Mouse (Mus musculus) lung, embryonic 14.5 days (tissue): Measurements from ENCODE around the gene 1700029J07Rik. TPM values are rescaled to one million over a fixed set of nuclear protein-coding genes. Genes with fewer than 3 reads are reported as not detected.

Source experiments
- ATAC-seq: fragments of 200-750 bp; cut with Nextera tagmentation; 2 replicates; pipeline ENCODE4 v1.8.0; 2017; ENCODE audit warnings: mild to moderate bottlenecking, moderate TSS enrichment, moderate library complexity; ENCODE audit not compliant: insufficient read depth
- DNase-seq: peaks from one replicate; pipeline ENCODE4 v3.0.0-alpha.2; 2015
- H3K27ac ChIP-seq: fragments of 300-500 bp; sonication (generic); 2 replicates; pipeline ENCODE4 v1.5.1; 2014; ENCODE audit warnings: low read depth, mild to moderate bottlenecking, moderate library complexity
- H3K27me3 ChIP-seq: fragments of 300-500 bp; sonication (generic); 2 replicates; pipeline ENCODE4 v1.6.1; 2014; ENCODE audit warnings: low read length, control low read depth; ENCODE audit not compliant: insufficient read depth
- H3K36me3 ChIP-seq: fragments of 300-500 bp; sonication (generic); 2 replicates; pipeline ENCODE4 v1.6.1; 2014; ENCODE audit warnings: control low read depth; ENCODE audit not compliant: insufficient read depth
- H3K4me1 ChIP-seq: fragments of 300-500 bp; sonication (generic); 2 replicates; pipeline ENCODE4 v1.6.1; 2014; ENCODE audit warnings: antibody characterized with exemption, control low read depth; ENCODE audit not compliant: insufficient read depth
- H3K4me2 ChIP-seq: fragments of 300-500 bp; sonication (generic); 2 replicates; pipeline ENCODE4 v1.6.1; 2014; ENCODE audit warnings: mild to moderate bottlenecking
- H3K4me3 ChIP-seq: fragments of 300-500 bp; sonication (generic); 2 replicates; pipeline ENCODE4 v1.5.1; 2014; ENCODE audit warnings: low read depth, low read length
- H3K9ac ChIP-seq: fragments of 300-500 bp; sonication (generic); 2 replicates; pipeline ENCODE4 v1.6.1; 2014
- H3K9me3 ChIP-seq: fragments of 300-500 bp; sonication (generic); 2 replicates; pipeline ENCODE4 v1.6.1; 2016; ENCODE audit warnings: low read depth, low read length, control low read depth
- CTCF ChIP-seq: IDR thresholded peaks from 2 replicates; pipeline ENCODE4 v1.5.1; 2016; ENCODE audit warnings: antibody characterized with exemption, low read depth
- WGBS: fragments of 180-500 bp; shearing (Covaris S2); extraction: QIAGEN DNeasy Blood & Tissue Kit; methylation state at CpG from one replicate; pipeline ENCODE4 v1.1.7; 2014; 5-methylcytosine and 5-hydroxymethylcytosine counted together
- polyA plus RNA-seq: library from polyadenylated mRNA; unstranded; fragments of >200 nt; fragmentation: Nextera tagmentation; extraction: Ambion mirVana; gene quantifications from 2 replicates; pipeline ENCODE4 v1.2.1, GENCODE M21; 2014

1700029J07Rik gene
- polyA plus RNA-seq, 1 experiment from 2014 or later, result 3.4 TPM

GRCm38 (mm10) chr8:46007050-46007672 is 32.1 kb upstream of the 1700029J07Rik start:
- DNase-seq, result no peak
- no peak overlapping the region for H3K27ac ChIP-seq
- no peaks in the 10 kb centered on the region for H3K36me3 ChIP-seq
- WGBS, result 55% methylated on average over 3 of the region's 3 CpGs
- no peak for ATAC-seq
- H3K9ac ChIP-seq, result no peak overlapping the region
- TF ChIP-seq CTCF, result no peak
- H3K9me3 ChIP-seq, result no peaks in the 10 kb centered on the region
- H3K4me2 ChIP-seq, result no peak overlapping the region
- H3K27me3 ChIP-seq, result no peaks in the 10 kb centered on the region
- no peak overlapping the region for H3K4me3 ChIP-seq
- H3K4me1 ChIP-seq, result peaks cover 3% of the 10 kb centered on the region; the same call in 1 of the 2 replicates

GRCm38 (mm10) chr8:46005596-46005995 is 30.5 kb upstream of the 1700029J07Rik start, which contains the start of gene Ankrd37:
Gene Ankrd37, minus strand, starts transcription at chr8:46005707.
- H3K27ac ChIP-seq, result no peak within 1 kb of the TSS
- no peak within 1 kb of the TSS for H3K4me3 ChIP-seq
- ATAC-seq (no peak), DNase-seq (no peak)
- H3K27me3 ChIP-seq, result no peaks in the 10 kb centered on the region
- no peak within 1 kb of the TSS for H3K4me2 ChIP-seq
- peaks cover under 1% of the 10 kb centered on the region; the same call in 1 of the 2 replicates for H3K4me1 ChIP-seq
- TF ChIP-seq CTCF, result no peak
- 51% methylated on average over 4 of the region's 4 CpGs for WGBS
- no peaks in the 10 kb centered on the region for H3K36me3 ChIP-seq
- H3K9ac ChIP-seq, result no peak within 1 kb of the TSS
- H3K9me3 ChIP-seq, result no peaks in the 10 kb centered on the region

GRCm38 (mm10) chr8:45999784-46000705 is 25.0 kb upstream of the 1700029J07Rik start:
- peak overlapping the region; percentile 91 for H3K4me2 ChIP-seq
- peak overlapping the region; percentile 98 for H3K27ac ChIP-seq
- peak overlapping the region; percentile 51 for H3K4me3 ChIP-seq
- H3K9me3 ChIP-seq, result no peaks in the 10 kb centered on the region
- TF ChIP-seq CTCF, result no peak
- no peaks in the 10 kb centered on the region for H3K27me3 ChIP-seq
- WGBS, result 5% methylated on average over 55 of the region's 55 CpGs
- peak; percentile 99 for ATAC-seq
- peak overlapping the region; percentile 78 for H3K9ac ChIP-seq
- DNase-seq, result peak; percentile 99
- H3K4me1 ChIP-seq, result peaks cover 4% of the 10 kb centered on the region; the same call in 1 of the 2 replicates
- peaks cover 25% of the 10 kb centered on the region for H3K36me3 ChIP-seq

GRCm38 (mm10) chr8:45999138-45999783 is 24.2 kb upstream of the 1700029J07Rik start, which contains the start of gene Lrp2bp:
Gene Lrp2bp, plus strand, starts transcription at chr8:45999303.
- H3K27ac ChIP-seq, result peak within 1 kb of the TSS; percentile 98
- 2% methylated on average over 22 of the region's 22 CpGs for WGBS
- peak; percentile 42 for DNase-seq
- H3K9me3 ChIP-seq, result no peaks in the 10 kb centered on the region
- H3K36me3 ChIP-seq, result peaks cover 28% of the 10 kb centered on the region
- H3K27me3 ChIP-seq, result no peaks in the 10 kb centered on the region
- TF ChIP-seq CTCF, result no peak
- peak within 1 kb of the TSS; percentile 91 for H3K4me2 ChIP-seq
- peak within 1 kb of the TSS; percentile 51 for H3K4me3 ChIP-seq
- ATAC-seq, result peak; percentile 1; the same call in 1 of the 2 replicates
- H3K9ac ChIP-seq, result peak within 1 kb of the TSS; percentile 78
- peaks cover 4% of the 10 kb centered on the region; the same call in 1 of the 2 replicates for H3K4me1 ChIP-seq

GRCm38 (mm10) chr8:45998228-45998627 is 23.2 kb upstream of the 1700029J07Rik start:
- Histone ChIP-seq H3K4me2 (peak overlapping the region; percentile 91), H3K4me1 (peaks cover 4% of the 10 kb centered on the region; the same call in 1 of the 2 replicates), H3K27ac (no peak overlapping the region), H3K4me3 (peak overlapping the region; percentile 51; the same call in 1 of the 2 replicates), H3K27me3 (no peaks in the 10 kb centered on the region), H3K36me3 (peaks cover 34% of the 10 kb centered on the region), H3K9me3 (no peaks in the 10 kb centered on the region), H3K9ac (no peak overlapping the region)
- peak; percentile 54 for TF ChIP-seq CTCF
- peak; percentile 52 for DNase-seq
- WGBS, result 77% methylated on average over 2 of the region's 2 CpGs
- no peak for ATAC-seq

- 72% methylated on average over 3 of the region's 3 CpGs for WGBS
- DNase-seq (no peak), ATAC-seq (no peak)
- Histone ChIP-seq H3K4me1 (peaks cover 4% of the 10 kb centered on the region; the same call in 1 of the 2 replicates), H3K9ac (no peak overlapping the region), H3K27me3 (no peaks in the 10 kb centered on the region), H3K4me2 (no peak overlapping the region), H3K36me3 (peaks cover 50% of the 10 kb centered on the region), H3K4me3 (no peak overlapping the region), H3K27ac (no peak overlapping the region), H3K9me3 (no peaks in the 10 kb centered on the region)
- no peak for TF ChIP-seq CTCF
Measured at GRCm38 (mm10) chr8:45995576-45995975, 20.5 kb upstream of the 1700029J07Rik start.
